Mouse (Mus musculus): Measurements from ENCODE around the gene Cacna1d. TPM values are rescaled to one million over a fixed set of nuclear protein-coding genes. Genes with fewer than 3 reads are reported as not detected.

Cacna1d gene
- polyA plus RNA-seq, 1 experiment from 2014 or later = 3.0 TPM

DNA sequence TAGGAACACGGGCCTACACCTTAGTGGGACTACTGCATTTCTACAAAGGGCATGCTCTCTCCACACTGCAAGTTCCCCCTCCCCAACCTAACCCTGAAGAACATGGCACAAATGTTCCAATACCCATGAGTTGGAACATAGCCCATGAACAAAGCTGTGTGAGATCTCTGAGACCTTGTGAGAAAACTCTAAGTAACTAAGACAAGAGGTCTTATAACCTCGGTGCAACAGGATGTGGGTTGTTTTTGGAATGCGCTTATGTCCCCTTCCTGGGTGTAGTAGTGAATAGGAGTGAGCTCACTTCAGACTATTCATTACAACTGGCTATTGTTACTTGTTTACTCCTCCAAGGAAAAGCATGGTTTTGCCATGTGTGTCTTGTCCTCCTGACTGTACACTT is 353.3 kb downstream of the Cacna1d start:
- WGBS = 64% methylated on average over 3 of the region's 3 CpGs
- H3K4me2 ChIP-seq (ENCODE audit: low read length) = no peak overlapping the region
- H3K9me3 ChIP-seq (replicated peaks; ENCODE audit: low read length) = no peaks in the 10 kb centered on the region
- H3K4me3 ChIP-seq (replicated peaks; ENCODE audit: low read depth, low read length) = no peak overlapping the region
- no peak for ATAC-seq (replicated peaks; ENCODE audit: low FRiP score, low read depth)
- H3K36me3 ChIP-seq (ENCODE audit: insufficient read depth, low read length) = no peaks in the 10 kb centered on the region
- no peaks in the 10 kb centered on the region for H3K27me3 ChIP-seq (ENCODE audit: insufficient read depth, low read length)
- TF ChIP-seq CTCF (IDR thresholded peaks at IDR 0.05; ENCODE audit: low read depth) = no peak
- no peak overlapping the region for H3K27ac ChIP-seq
- H3K9ac ChIP-seq (ENCODE audit: low read depth, low read length) = no peak overlapping the region
- no peak for DNase-seq (ENCODE audit: low spot score)
- H3K4me1 ChIP-seq (replicated peaks; ENCODE audit: insufficient read depth, low read length) = no peaks in the 10 kb centered on the region

DNA sequence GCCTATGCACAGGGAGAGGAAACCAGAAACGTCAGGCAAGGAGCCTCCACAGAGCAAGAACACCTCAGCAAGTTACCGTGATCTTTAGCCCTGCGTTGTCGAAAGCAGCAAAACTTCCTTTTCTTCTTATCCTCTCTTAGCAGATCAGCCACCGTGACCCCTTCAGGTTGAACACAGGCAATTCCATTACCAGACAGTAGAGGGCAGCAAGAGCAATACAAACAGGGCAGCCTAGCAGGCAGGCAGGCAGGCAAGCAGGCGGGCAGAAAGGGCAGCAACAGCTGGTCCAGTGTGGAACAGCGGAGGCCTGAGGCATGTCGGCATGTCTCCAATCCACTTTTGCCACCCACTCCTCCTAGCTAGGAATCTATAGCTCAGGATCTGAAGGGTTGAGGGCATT is 354.3 kb downstream of the Cacna1d start:
- Histone ChIP-seq H3K27ac (no peak overlapping the region), H3K9ac (ENCODE audit: low read depth, low read length) (no peak overlapping the region), H3K27me3 (ENCODE audit: insufficient read depth, low read length) (no peaks in the 10 kb centered on the region), H3K4me1 (replicated peaks; ENCODE audit: insufficient read depth, low read length) (no peaks in the 10 kb centered on the region), H3K4me2 (ENCODE audit: low read length) (no peak overlapping the region), H3K36me3 (ENCODE audit: insufficient read depth, low read length) (no peaks in the 10 kb centered on the region), H3K9me3 (replicated peaks; ENCODE audit: low read length) (no peaks in the 10 kb centered on the region), H3K4me3 (replicated peaks; ENCODE audit: low read depth, low read length) (no peak overlapping the region)
- peak; percentile 98 for TF ChIP-seq CTCF (IDR thresholded peaks at IDR 0.05; ENCODE audit: low read depth)
- peak; percentile 93 for DNase-seq (ENCODE audit: low spot score)
- ATAC-seq (replicated peaks; ENCODE audit: low FRiP score, low read depth) = peak; percentile 79; the same call in 1 of the 2 replicates
- 8% methylated on average over 8 of the region's 8 CpGs for WGBS

DNA sequence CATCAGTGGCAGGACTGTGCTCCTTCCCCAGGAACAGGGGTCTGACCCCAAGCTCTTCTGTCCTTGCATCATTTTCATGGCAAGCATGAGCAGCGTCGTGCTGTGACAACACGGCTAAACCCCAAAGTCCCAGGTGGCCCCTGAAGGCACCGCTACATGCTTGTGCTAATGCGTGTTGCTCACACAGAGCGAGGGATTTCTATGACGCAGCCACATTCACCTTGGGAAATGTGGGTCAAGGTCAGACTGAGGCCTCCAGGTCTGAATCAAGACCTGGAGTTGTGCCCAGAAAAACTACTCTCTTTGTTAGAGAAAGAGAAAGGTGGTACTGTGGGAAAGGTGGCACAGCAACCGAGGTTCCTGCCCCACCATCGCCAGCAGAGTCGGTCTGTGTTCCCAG is 355.9 kb downstream of the Cacna1d start:
- no peak overlapping the region for H3K4me3 ChIP-seq (replicated peaks; ENCODE audit: low read depth, low read length)
- H3K4me2 ChIP-seq (ENCODE audit: low read length) = no peak overlapping the region
- no peak for ATAC-seq (replicated peaks; ENCODE audit: low FRiP score, low read depth)
- H3K36me3 ChIP-seq (ENCODE audit: insufficient read depth, low read length) = no peaks in the 10 kb centered on the region
- H3K27ac ChIP-seq = no peak overlapping the region
- DNase-seq (ENCODE audit: low spot score) = no peak
- no peak overlapping the region for H3K9ac ChIP-seq (ENCODE audit: low read depth, low read length)
- 87% methylated on average over 10 of the region's 10 CpGs for WGBS
- no peak for TF ChIP-seq CTCF (IDR thresholded peaks at IDR 0.05; ENCODE audit: low read depth)
- H3K4me1 ChIP-seq (replicated peaks; ENCODE audit: insufficient read depth, low read length) = no peaks in the 10 kb centered on the region
- no peaks in the 10 kb centered on the region for H3K9me3 ChIP-seq (replicated peaks; ENCODE audit: low read length)
- H3K27me3 ChIP-seq (ENCODE audit: insufficient read depth, low read length) = no peaks in the 10 kb centered on the region

DNA sequence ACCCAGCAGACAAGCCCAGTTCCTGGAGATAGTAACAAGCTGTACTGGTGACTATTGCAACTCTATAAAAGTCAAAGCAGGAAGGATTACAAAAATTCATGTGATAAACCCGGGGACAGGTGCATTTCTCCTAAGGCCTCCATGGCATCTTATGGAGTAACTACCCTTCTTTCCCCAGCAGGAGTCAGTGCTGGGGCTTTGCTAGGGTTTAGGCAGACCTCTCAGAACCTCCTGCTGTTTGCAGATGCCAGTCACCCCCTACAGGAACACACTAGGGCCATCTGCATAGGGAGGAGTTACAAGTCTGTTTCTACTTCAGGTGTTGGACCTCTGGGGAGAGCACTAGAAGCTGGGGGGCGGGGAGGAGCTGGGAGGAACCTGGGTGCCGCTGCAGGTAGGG is 357.6 kb downstream of the Cacna1d start:
- Histone ChIP-seq H3K36me3 (ENCODE audit: insufficient read depth, low read length) (no peaks in the 10 kb centered on the region), H3K9ac (ENCODE audit: low read depth, low read length) (no peak overlapping the region), H3K4me2 (ENCODE audit: low read length) (no peak overlapping the region), H3K4me3 (replicated peaks; ENCODE audit: low read depth, low read length) (no peak overlapping the region), H3K9me3 (replicated peaks; ENCODE audit: low read length) (no peaks in the 10 kb centered on the region), H3K4me1 (replicated peaks; ENCODE audit: insufficient read depth, low read length) (no peaks in the 10 kb centered on the region), H3K27ac (no peak overlapping the region), H3K27me3 (ENCODE audit: insufficient read depth, low read length) (no peaks in the 10 kb centered on the region)
- TF ChIP-seq CTCF (IDR thresholded peaks at IDR 0.05; ENCODE audit: low read depth) = peak; percentile 57
- DNase-seq (ENCODE audit: low spot score) (peak; percentile 34), ATAC-seq (replicated peaks; ENCODE audit: low FRiP score, low read depth) (no peak)
- 43% methylated on average over 3 of the region's 3 CpGs for WGBS

DNA sequence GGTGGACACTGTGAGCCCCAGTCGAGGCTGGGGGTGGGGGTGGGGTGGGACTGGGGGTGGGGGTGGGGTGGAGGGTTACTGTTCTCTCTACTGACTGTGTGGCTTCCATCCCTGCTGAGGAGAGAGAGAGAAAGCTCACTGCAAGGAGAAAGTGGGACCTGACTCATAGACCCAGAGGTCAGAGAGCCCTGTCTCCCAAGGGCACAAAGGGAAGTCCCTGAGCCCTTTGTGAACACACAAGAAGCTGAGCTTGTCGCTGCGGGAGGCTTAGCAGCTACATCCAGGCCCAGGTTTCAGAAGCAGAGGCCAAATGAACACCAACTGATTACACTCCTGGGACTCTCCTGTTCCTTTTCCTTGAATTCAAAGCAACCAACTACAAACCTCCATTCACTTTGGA is 360.0 kb downstream of the Cacna1d start:
- no peaks in the 10 kb centered on the region for H3K36me3 ChIP-seq (ENCODE audit: insufficient read depth, low read length)
- no peak overlapping the region for H3K4me2 ChIP-seq (ENCODE audit: low read length)
- H3K4me1 ChIP-seq (replicated peaks; ENCODE audit: insufficient read depth, low read length) = no peaks in the 10 kb centered on the region
- ATAC-seq (replicated peaks; ENCODE audit: low FRiP score, low read depth) (no peak), DNase-seq (ENCODE audit: low spot score) (no peak)
- no peaks in the 10 kb centered on the region for H3K9me3 ChIP-seq (replicated peaks; ENCODE audit: low read length)
- H3K9ac ChIP-seq (ENCODE audit: low read depth, low read length) = no peak overlapping the region
- 38% methylated on average over 2 of the region's 3 CpGs for WGBS
- no peaks in the 10 kb centered on the region for H3K27me3 ChIP-seq (ENCODE audit: insufficient read depth, low read length)
- TF ChIP-seq CTCF (IDR thresholded peaks at IDR 0.05; ENCODE audit: low read depth) = no peak
- H3K27ac ChIP-seq = no peak overlapping the region
- H3K4me3 ChIP-seq (replicated peaks; ENCODE audit: low read depth, low read length) = no peak overlapping the region

DNA sequence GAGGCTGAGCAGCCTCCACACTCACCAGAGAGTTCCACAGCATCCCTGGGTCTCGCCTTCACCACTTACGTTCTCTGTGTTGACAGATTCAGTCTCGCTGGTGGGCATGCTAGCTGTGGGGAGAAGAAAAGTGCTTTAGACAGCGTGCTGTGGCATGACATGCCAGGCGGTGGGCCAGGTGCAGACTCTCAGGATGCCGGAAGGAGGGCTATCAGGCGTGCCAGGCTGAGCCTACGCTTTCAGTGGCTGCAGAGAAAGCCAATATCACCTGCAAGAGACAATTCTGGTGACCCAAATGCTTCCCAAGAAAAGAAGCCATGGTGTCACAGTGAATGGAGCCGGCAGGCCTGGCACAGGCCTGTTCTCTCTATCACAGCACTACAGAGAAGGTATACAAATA is 361.2 kb downstream of the Cacna1d start:
- WGBS = 89% methylated on average over 9 of the region's 9 CpGs
- no peak for TF ChIP-seq CTCF (IDR thresholded peaks at IDR 0.05; ENCODE audit: low read depth)

DNA sequence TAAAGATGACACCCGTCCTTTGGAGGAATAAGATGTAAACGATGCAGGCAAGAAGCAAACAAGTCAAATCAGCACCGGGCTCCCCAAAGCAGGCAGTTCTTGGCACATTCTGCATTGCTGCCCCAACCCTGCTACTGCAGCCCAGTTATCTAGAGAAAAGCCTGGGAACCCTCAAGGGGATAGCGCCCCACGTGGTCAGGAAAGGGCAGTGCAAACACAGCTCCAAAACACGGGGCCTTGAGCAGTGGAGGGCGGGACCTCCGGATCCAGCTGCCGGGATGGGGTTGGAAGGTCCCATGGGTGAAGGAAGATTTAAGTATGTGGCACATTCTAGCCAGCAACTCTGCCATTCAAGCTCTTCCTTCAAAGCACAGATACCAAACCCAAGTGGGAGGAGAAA is 361.9 kb downstream of the Cacna1d start:
- WGBS = 44% methylated on average over 9 of the region's 9 CpGs
- no peaks in the 10 kb centered on the region for H3K4me1 ChIP-seq (replicated peaks; ENCODE audit: insufficient read depth, low read length)
- peak; percentile 25 for DNase-seq (ENCODE audit: low spot score)
- no peak overlapping the region for H3K4me3 ChIP-seq (replicated peaks; ENCODE audit: low read depth, low read length)
- H3K9me3 ChIP-seq (replicated peaks; ENCODE audit: low read length) = no peaks in the 10 kb centered on the region
- H3K9ac ChIP-seq (ENCODE audit: low read depth, low read length) = no peak overlapping the region
- ATAC-seq (replicated peaks; ENCODE audit: low FRiP score, low read depth) = no peak
- TF ChIP-seq CTCF (IDR thresholded peaks at IDR 0.05; ENCODE audit: low read depth) = peak; percentile 67
- H3K27ac ChIP-seq = no peak overlapping the region
- no peaks in the 10 kb centered on the region for H3K27me3 ChIP-seq (ENCODE audit: insufficient read depth, low read length)
- H3K4me2 ChIP-seq (ENCODE audit: low read length) = no peak overlapping the region
- no peaks in the 10 kb centered on the region for H3K36me3 ChIP-seq (ENCODE audit: insufficient read depth, low read length)

More for the DNA sequence above, 361.2 kb downstream of the Cacna1d start:
- no peak overlapping the region for H3K27ac ChIP-seq
- no peaks in the 10 kb centered on the region for H3K9me3 ChIP-seq (replicated peaks; ENCODE audit: low read length)
- DNase-seq (ENCODE audit: low spot score) = no peak
- H3K9ac ChIP-seq (ENCODE audit: low read depth, low read length) = no peak overlapping the region
- no peaks in the 10 kb centered on the region for H3K36me3 ChIP-seq (ENCODE audit: insufficient read depth, low read length)
- no peak overlapping the region for H3K4me3 ChIP-seq (replicated peaks; ENCODE audit: low read depth, low read length)
- H3K4me1 ChIP-seq (replicated peaks; ENCODE audit: insufficient read depth, low read length) = no peaks in the 10 kb centered on the region
- no peaks in the 10 kb centered on the region for H3K27me3 ChIP-seq (ENCODE audit: insufficient read depth, low read length)
- no peak overlapping the region for H3K4me2 ChIP-seq (ENCODE audit: low read length)
- ATAC-seq (replicated peaks; ENCODE audit: low FRiP score, low read depth) = no peak

Data from kidney, postnatal 0 days (tissue).